Mouse (Mus musculus): Measurements from ENCODE around the gene Lrrc8b. TPM values are rescaled to one million over a fixed set of nuclear protein-coding genes. Genes with fewer than 3 reads are reported as not detected.

Gene Lrrc8b
- polyA plus RNA-seq, 1 experiment from 2014 or later = 5.5 TPM

GRCm38 (mm10) chr5:105492367-105493246, 77.0 kb downstream of the Lrrc8b start:
- Histone ChIP-seq H3K4me2 (replicated peaks; ENCODE audit: low read depth, low read length) (no peak overlapping the region), H3K9ac (replicated peaks; ENCODE audit: low read length) (no peak overlapping the region), H3K4me1 (ENCODE audit: insufficient read depth, low read length) (peaks cover 22% of the 10 kb centered on the region; the same call in 1 of the 2 replicates), H3K36me3 (ENCODE audit: insufficient read depth, low read length) (no peaks in the 10 kb centered on the region), H3K27ac (ENCODE audit: low read length) (no peak overlapping the region), H3K27me3 (ENCODE audit: insufficient read depth, low read length) (no peaks in the 10 kb centered on the region; the same call in 1 of the 2 replicates), H3K4me3 (ENCODE audit: low read length) (no peak overlapping the region), H3K9me3 (ENCODE audit: low read length) (no peaks in the 10 kb centered on the region)
- 50% methylated on average over 10 of the region's 10 CpGs for WGBS
- ATAC-seq (ENCODE audit: low FRiP score, low TSS enrichment) = 0 out of 2 replicates have a peak, but pooled peaks have one; percentile 44

GRCm38 (mm10) chr5:105493377-105493776, 77.8 kb downstream of the Lrrc8b start:
- Histone ChIP-seq H3K4me1 (ENCODE audit: insufficient read depth, low read length) (peaks cover 22% of the 10 kb centered on the region; the same call in 1 of the 2 replicates), H3K36me3 (ENCODE audit: insufficient read depth, low read length) (no peaks in the 10 kb centered on the region), H3K27ac (ENCODE audit: low read length) (no peak overlapping the region), H3K4me2 (replicated peaks; ENCODE audit: low read depth, low read length) (no peak overlapping the region), H3K4me3 (ENCODE audit: low read length) (no peak overlapping the region), H3K9ac (replicated peaks; ENCODE audit: low read length) (no peak overlapping the region), H3K27me3 (ENCODE audit: insufficient read depth, low read length) (no peaks in the 10 kb centered on the region; the same call in 1 of the 2 replicates), H3K9me3 (ENCODE audit: low read length) (no peaks in the 10 kb centered on the region)
- ATAC-seq (ENCODE audit: low FRiP score, low TSS enrichment) = no peak
- WGBS = 89% methylated on average over 7 of the region's 7 CpGs

DNA sequence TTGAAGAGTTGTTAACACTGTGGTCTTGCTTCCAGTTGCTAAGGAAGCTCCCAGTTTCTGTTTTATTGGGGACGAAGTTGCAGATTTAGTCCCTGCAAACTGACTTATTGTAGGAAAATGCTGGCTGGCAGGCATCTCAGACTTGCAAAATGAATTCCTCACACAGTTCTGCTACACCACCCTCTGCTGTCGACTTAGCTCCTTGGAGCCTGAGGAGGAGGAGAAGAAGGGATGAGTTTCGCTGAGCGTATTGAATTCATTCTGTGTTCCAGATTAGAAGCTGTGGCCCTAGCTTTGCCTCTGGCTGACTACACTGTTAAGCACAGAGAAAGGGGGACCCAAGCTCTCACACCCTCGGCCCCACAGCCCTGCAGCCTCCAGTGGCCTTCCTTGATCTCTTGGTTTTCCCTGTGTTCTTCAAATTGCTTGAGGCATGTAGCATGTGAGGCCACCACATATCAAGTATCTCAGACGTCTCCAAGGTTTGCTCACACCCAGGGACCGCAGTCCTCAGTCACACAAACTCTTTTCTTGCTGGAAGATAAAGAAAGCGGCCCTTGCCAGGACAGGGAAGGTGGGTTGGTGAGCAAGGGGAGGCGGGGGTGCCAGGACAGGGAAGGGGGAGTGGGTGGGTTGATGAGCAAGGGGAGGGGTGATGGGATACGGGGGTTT, 78.8 kb downstream of the Lrrc8b start:
- no peaks in the 10 kb centered on the region for H3K9me3 ChIP-seq (ENCODE audit: low read length)
- 37% methylated on average over 10 of the region's 10 CpGs for WGBS
- no peak for ATAC-seq (ENCODE audit: low FRiP score, low TSS enrichment)

DNA sequence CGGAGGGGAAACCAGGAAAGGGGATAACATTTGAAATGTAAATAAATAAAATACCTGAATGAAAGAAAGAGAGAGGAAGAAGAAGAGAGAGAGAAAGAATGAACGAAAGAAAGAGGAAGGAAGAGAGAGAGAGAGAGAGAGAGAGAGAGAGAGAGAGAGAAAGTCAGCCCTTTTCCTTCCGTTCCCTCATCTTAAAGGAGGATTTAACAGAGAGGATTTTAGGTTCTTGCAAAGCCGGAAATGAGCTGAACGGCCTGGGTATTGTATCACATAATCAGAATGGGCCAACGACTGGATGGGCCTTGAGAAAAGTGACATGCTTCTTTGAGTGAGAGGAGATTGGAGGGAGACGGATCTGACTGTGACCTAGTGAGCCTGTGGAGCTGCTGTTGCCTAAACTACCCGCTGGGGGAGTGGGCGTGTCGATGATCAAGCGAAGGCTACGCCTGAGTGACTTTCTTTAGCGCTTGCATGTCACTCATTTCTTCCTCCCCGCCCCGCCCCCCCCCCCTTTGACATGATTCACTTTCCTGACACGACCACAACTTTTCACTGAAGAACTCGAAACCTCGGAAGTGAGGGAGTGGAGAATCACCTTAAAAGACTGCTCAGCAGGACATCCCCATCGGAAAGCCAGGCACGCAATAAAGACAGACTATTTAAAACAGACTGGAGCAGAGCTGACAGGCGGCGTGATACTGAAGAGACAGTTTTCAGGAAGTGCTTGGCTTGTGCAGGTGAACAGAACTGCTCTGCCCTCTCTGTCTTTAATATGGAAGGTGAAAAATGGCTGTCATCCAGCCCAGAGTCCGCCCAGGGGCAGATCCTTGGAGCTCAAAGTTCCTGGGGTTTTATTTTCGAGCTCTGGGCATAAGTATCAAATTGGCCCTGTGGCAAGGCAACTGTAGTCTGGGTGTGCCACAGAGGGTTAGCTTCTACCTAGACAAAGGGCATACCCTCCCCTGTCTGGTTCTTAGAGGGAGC, 79.6 kb downstream of the Lrrc8b start:
- ATAC-seq (ENCODE audit: low FRiP score, low TSS enrichment) = peak; percentile 83
- H3K9me3 ChIP-seq (ENCODE audit: low read length) = no peaks in the 10 kb centered on the region
- H3K4me1 ChIP-seq (ENCODE audit: insufficient read depth, low read length) = peaks cover 22% of the 10 kb centered on the region; the same call in 1 of the 2 replicates
- H3K36me3 ChIP-seq (ENCODE audit: insufficient read depth, low read length) = no peaks in the 10 kb centered on the region
- WGBS = 5% methylated on average over 22 of the region's 24 CpGs
- peak overlapping the region; percentile 42 for H3K9ac ChIP-seq (replicated peaks; ENCODE audit: low read length)
- H3K4me2 ChIP-seq (replicated peaks; ENCODE audit: low read depth, low read length) = peak overlapping the region; percentile 55
- peak overlapping the region; percentile 29 for H3K4me3 ChIP-seq (ENCODE audit: low read length)
- no peaks in the 10 kb centered on the region; the same call in 1 of the 2 replicates for H3K27me3 ChIP-seq (ENCODE audit: insufficient read depth, low read length)
- no peak overlapping the region for H3K27ac ChIP-seq (ENCODE audit: low read length)

More for the DNA sequence above, 78.8 kb downstream of the Lrrc8b start:
- Histone ChIP-seq H3K4me3 (ENCODE audit: low read length) (no peak overlapping the region), H3K36me3 (ENCODE audit: insufficient read depth, low read length) (no peaks in the 10 kb centered on the region), H3K27me3 (ENCODE audit: insufficient read depth, low read length) (no peaks in the 10 kb centered on the region; the same call in 1 of the 2 replicates), H3K9ac (replicated peaks; ENCODE audit: low read length) (no peak overlapping the region), H3K4me2 (replicated peaks; ENCODE audit: low read depth, low read length) (peak overlapping the region; percentile 55; the same call in 1 of the 2 replicates), H3K27ac (ENCODE audit: low read length) (no peak overlapping the region), H3K4me1 (ENCODE audit: insufficient read depth, low read length) (peaks cover 22% of the 10 kb centered on the region; the same call in 1 of the 2 replicates)

DNA sequence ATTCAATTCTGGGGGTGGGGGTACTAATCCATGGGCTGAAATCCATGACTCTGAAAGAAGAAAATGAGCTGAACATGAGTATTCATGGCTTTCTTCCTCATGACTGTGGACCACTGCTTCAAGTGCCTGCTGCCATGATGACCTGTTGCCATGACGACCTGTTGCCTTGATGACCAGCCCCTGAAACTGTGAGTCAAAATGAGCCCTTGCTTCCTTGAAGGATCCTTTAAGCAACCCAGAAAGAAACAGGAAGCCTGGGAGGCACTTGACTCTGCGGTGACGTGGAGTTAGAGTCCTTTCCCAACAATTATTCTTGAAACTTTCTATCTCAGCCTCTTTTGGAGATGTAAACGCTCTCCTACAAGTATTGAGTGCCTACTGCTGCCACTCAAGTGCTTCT, 80.6 kb downstream of the Lrrc8b start:
- Histone ChIP-seq H3K4me3 (ENCODE audit: low read length) (no peak overlapping the region), H3K9ac (replicated peaks; ENCODE audit: low read length) (no peak overlapping the region), H3K27ac (ENCODE audit: low read length) (no peak overlapping the region), H3K4me2 (replicated peaks; ENCODE audit: low read depth, low read length) (no peak overlapping the region), H3K36me3 (ENCODE audit: insufficient read depth, low read length) (no peaks in the 10 kb centered on the region), H3K27me3 (ENCODE audit: insufficient read depth, low read length) (no peaks in the 10 kb centered on the region; the same call in 1 of the 2 replicates), H3K4me1 (ENCODE audit: insufficient read depth, low read length) (peaks cover 22% of the 10 kb centered on the region; the same call in 1 of the 2 replicates), H3K9me3 (ENCODE audit: low read length) (no peaks in the 10 kb centered on the region)
- ATAC-seq (ENCODE audit: low FRiP score, low TSS enrichment) = no peak
- WGBS = 86% methylated on average over 4 of the region's 4 CpGs

DNA sequence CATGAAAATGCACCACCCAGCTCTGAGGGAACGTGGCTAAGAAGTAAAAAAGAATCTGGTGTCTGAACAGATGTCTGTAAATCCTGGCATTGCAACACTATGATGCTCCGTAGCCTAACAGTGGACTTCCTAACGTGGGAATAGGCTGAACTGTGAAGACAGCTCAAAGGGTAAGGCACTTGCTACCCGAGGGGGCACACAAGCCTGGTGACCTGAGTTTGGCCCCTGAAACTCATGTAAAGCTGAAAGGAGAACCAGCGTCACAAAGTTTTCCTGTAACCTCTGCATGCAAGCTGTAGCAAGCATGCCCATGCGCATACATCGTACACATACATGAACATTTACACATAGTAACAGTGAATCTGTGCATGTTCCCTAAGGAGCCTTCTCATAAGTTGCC, 81.0 kb downstream of the Lrrc8b start:
- no peak overlapping the region for H3K9ac ChIP-seq (replicated peaks; ENCODE audit: low read length)
- no peak for ATAC-seq (ENCODE audit: low FRiP score, low TSS enrichment)
- H3K36me3 ChIP-seq (ENCODE audit: insufficient read depth, low read length) = no peaks in the 10 kb centered on the region
- H3K4me2 ChIP-seq (replicated peaks; ENCODE audit: low read depth, low read length) = no peak overlapping the region
- H3K27ac ChIP-seq (ENCODE audit: low read length) = no peak overlapping the region
- H3K4me1 ChIP-seq (ENCODE audit: insufficient read depth, low read length) = peaks cover 22% of the 10 kb centered on the region; the same call in 1 of the 2 replicates
- H3K9me3 ChIP-seq (ENCODE audit: low read length) = no peaks in the 10 kb centered on the region
- 89% methylated on average over 7 of the region's 7 CpGs for WGBS
- no peaks in the 10 kb centered on the region; the same call in 1 of the 2 replicates for H3K27me3 ChIP-seq (ENCODE audit: insufficient read depth, low read length)
- no peak overlapping the region for H3K4me3 ChIP-seq (ENCODE audit: low read length)

GRCm38 (mm10) chr5:105498429-105499000, 82.9 kb downstream of the Lrrc8b start:
- WGBS = 62% methylated on average over 4 of the region's 4 CpGs
- Histone ChIP-seq H3K4me2 (replicated peaks; ENCODE audit: low read depth, low read length) (no peak overlapping the region), H3K36me3 (ENCODE audit: insufficient read depth, low read length) (no peaks in the 10 kb centered on the region), H3K9me3 (ENCODE audit: low read length) (peaks cover 3% of the 10 kb centered on the region; the same call in 1 of the 2 replicates), H3K27me3 (ENCODE audit: insufficient read depth, low read length) (no peaks in the 10 kb centered on the region; the same call in 1 of the 2 replicates), H3K4me1 (ENCODE audit: insufficient read depth, low read length) (peaks cover 15% of the 10 kb centered on the region; the same call in 1 of the 2 replicates), H3K27ac (ENCODE audit: low read length) (no peak overlapping the region), H3K9ac (replicated peaks; ENCODE audit: low read length) (no peak overlapping the region), H3K4me3 (ENCODE audit: low read length) (no peak overlapping the region)
- no peak for ATAC-seq (ENCODE audit: low FRiP score, low TSS enrichment)

- no peaks in the 10 kb centered on the region; the same call in 1 of the 2 replicates for H3K27me3 ChIP-seq (ENCODE audit: insufficient read depth, low read length)
- H3K4me2 ChIP-seq (replicated peaks; ENCODE audit: low read depth, low read length) = no peak overlapping the region
- ATAC-seq (ENCODE audit: low FRiP score, low TSS enrichment) = no peak
- H3K9ac ChIP-seq (replicated peaks; ENCODE audit: low read length) = no peak overlapping the region
- H3K4me1 ChIP-seq (ENCODE audit: insufficient read depth, low read length) = peaks cover 14% of the 10 kb centered on the region; the same call in 1 of the 2 replicates
- H3K4me3 ChIP-seq (ENCODE audit: low read length) = no peak overlapping the region
- WGBS = 73% methylated on average over 1 of the region's 1 CpGs
- no peaks in the 10 kb centered on the region for H3K36me3 ChIP-seq (ENCODE audit: insufficient read depth, low read length)
- H3K27ac ChIP-seq (ENCODE audit: low read length) = no peak overlapping the region
- peaks cover 3% of the 10 kb centered on the region; the same call in 1 of the 2 replicates for H3K9me3 ChIP-seq (ENCODE audit: low read length)
These were observed 83.8 kb downstream of the Lrrc8b start for GRCm38 (mm10) chr5:105499396-105499795.
